Mouse (Mus musculus) cerebellum, adult 9-11 months (tissue): ENCODE data around the gene Ndel1.
"Not testable (repeated sequence)": the region's sequence is repeated elsewhere in the genome, so short reads cannot be mapped to it uniquely, and the experiment has no call there.

Experiments
- DNase-seq: peaks from one replicate; pipeline ENCODE4 v3.0.0; 2022

Gene Ndel1

GRCm38 (mm10) chr11:68850862-68851261, 20.8 kb downstream of the Ndel1 start:
- no peak for DNase-seq

- no peak for DNase-seq
These were observed 32.1 kb downstream of the Ndel1 start for GRCm38 (mm10) chr11:68839606-68840005.

GRCm38 (mm10) chr11:68835034-68835433, 36.6 kb downstream of the Ndel1 start:
- no peak for DNase-seq

GRCm38 (mm10) chr11:68833593-68833992, 38.1 kb downstream of the Ndel1 start:
- DNase-seq, result no peak

GRCm38 (mm10) chr11:68832793-68833192, 38.9 kb downstream of the Ndel1 start:
- no peak for DNase-seq

- not testable (repeated sequence) for DNase-seq
These were observed 40.1 kb downstream of the Ndel1 start for GRCm38 (mm10) chr11:68831580-68831979.

GRCm38 (mm10) chr11:68826735-68827134, 44.9 kb downstream of the Ndel1 start:
- no peak for DNase-seq

GRCm38 (mm10) chr11:68822326-68822725, 49.3 kb downstream of the Ndel1 start:
- DNase-seq, result no peak

- DNase-seq, result peak; percentile 71
These were observed 52.3 kb downstream of the Ndel1 start for GRCm38 (mm10) chr11:68819226-68819805.

- DNase-seq, result no peak
These were observed 53.2 kb downstream of the Ndel1 start for GRCm38 (mm10) chr11:68818416-68818815.

- no peak for DNase-seq
These were observed 59.6 kb downstream of the Ndel1 start for GRCm38 (mm10) chr11:68811881-68812577.

GRCm38 (mm10) chr11:68807787-68808186, 63.9 kb downstream of the Ndel1 start:
- peak; percentile 71 for DNase-seq

- peak; percentile 44 for DNase-seq
These were observed 66.5 kb downstream of the Ndel1 start for GRCm38 (mm10) chr11:68805148-68805547.

- DNase-seq, result no peak
These were observed 73.4 kb downstream of the Ndel1 start for GRCm38 (mm10) chr11:68798258-68798657.

GRCm38 (mm10) chr11:68791794-68792193, 79.9 kb downstream of the Ndel1 start:
- no peak for DNase-seq

GRCm38 (mm10) chr11:68790720-68791119, 80.9 kb downstream of the Ndel1 start:
- no peak for DNase-seq

- peak; percentile 66 for DNase-seq
These were observed 84.4 kb downstream of the Ndel1 start for GRCm38 (mm10) chr11:68787222-68787621.

- no peak for DNase-seq
These were observed 85.8 kb downstream of the Ndel1 start for GRCm38 (mm10) chr11:68785813-68786212.

GRCm38 (mm10) chr11:68782336-68782735, 89.3 kb downstream of the Ndel1 start:
- DNase-seq, result no peak

- DNase-seq, result no peak
These were observed 91.1 kb downstream of the Ndel1 start for GRCm38 (mm10) chr11:68780466-68781114.

- DNase-seq, result peak; percentile 50
These were observed 91.8 kb downstream of the Ndel1 start for GRCm38 (mm10) chr11:68779735-68780465.

- no peak for DNase-seq
These were observed 92.8 kb downstream of the Ndel1 start for GRCm38 (mm10) chr11:68778855-68779254.

- no peak for DNase-seq
These were observed 93.7 kb downstream of the Ndel1 start for GRCm38 (mm10) chr11:68777933-68778332.
